Comparison of ENCODE assay signal across 18 mouse cellular contexts in genomic region chr13:75542946-75543327, GRCm38 (mm10).
DNase-seq lines count a peak whose midpoint lies in the region; ATAC-seq and TF ChIP-seq lines count a peak whose summit lies in the region.
"Had no signal": no experiment of that assay in that cellular context is flagged by ENCODE, and none has a peak within 500 bp of the region (broad histone marks: within the 10 kb centered on the region; RNA-seq: fewer than 3 reads in every experiment).

No protein-coding gene starts in this region.

- H3K9me3 ChIP-seq in lung, embryonic 14.5 days (ENCODE audit: low read depth, low read length): no peaks in the 10 kb centered on the region
- no peaks in the 10 kb centered on the region for H3K9me3 ChIP-seq in lung, embryonic 16.5 days (ENCODE audit: control insufficient read depth, low read length)
- H3K9me3 ChIP-seq: embryonic facial prominence, embryonic 10.5 days; embryonic facial prominence, embryonic 12.5 days; forebrain, embryonic 13.5 days; forebrain, embryonic 15.5 days had no signal

- TF ChIP-seq CTCF in gastrocnemius, adult 2 months (IDR thresholded peaks at IDR 0.05): no peak
- no peak for TF ChIP-seq CTCF in lung, embryonic 14.5 days (IDR thresholded peaks at IDR 0.05; ENCODE audit: low read depth)
- no peak for TF ChIP-seq CTCF in lung, adult 2 months (IDR thresholded peaks at IDR 0.05; ENCODE audit: insufficient read depth, low read length)

- H3K27ac ChIP-seq in gastrocnemius, adult 2 months: peak overlapping the region; percentile 38; the same call in 1 of the 2 replicates
- H3K27ac ChIP-seq in lung, embryonic 14.5 days (ENCODE audit: low read depth): no peak overlapping the region
- H3K27ac ChIP-seq in lung, embryonic 16.5 days (ENCODE audit: low read length): peak overlapping the region; percentile 80; the same call in 1 of the 2 replicates
- H3K27ac ChIP-seq: embryonic facial prominence, embryonic 10.5 days; embryonic facial prominence, embryonic 12.5 days; forebrain, embryonic 13.5 days; forebrain, embryonic 15.5 days had no signal

- H3K36me3 ChIP-seq in lung, embryonic 14.5 days (ENCODE audit: insufficient read depth): no peaks in the 10 kb centered on the region
- H3K36me3 ChIP-seq in lung, embryonic 16.5 days (ENCODE audit: control insufficient read depth, insufficient read depth, low read length): no peaks in the 10 kb centered on the region
- H3K36me3 ChIP-seq: embryonic facial prominence, embryonic 10.5 days; embryonic facial prominence, embryonic 12.5 days; forebrain, embryonic 15.5 days had no signal

- no peak overlapping the region for H3K4me3 ChIP-seq in gastrocnemius, adult 2 months
- H3K4me3 ChIP-seq in lung, embryonic 14.5 days (ENCODE audit: low read depth, low read length): no peak overlapping the region
- H3K4me3 ChIP-seq in lung, adult 2 months (replicated peaks; ENCODE audit: extremely low read depth, low read depth, low read length): no peak overlapping the region
- H3K4me3 ChIP-seq in lung, embryonic 16.5 days (ENCODE audit: low read length): no peak overlapping the region
- H3K4me3 ChIP-seq: embryonic facial prominence, embryonic 10.5 days; embryonic facial prominence, embryonic 12.5 days; forebrain, embryonic 13.5 days; forebrain, embryonic 15.5 days had no signal

- DNase-seq in gastrocnemius, adult 2 months: no peak
- DNase-seq in gastrocnemius, postnatal 25 days: no peak
- DNase-seq in lung, embryonic 14.5 days: peak; percentile 66
- no peak for DNase-seq in lung, adult 2 months
- DNase-seq in lung, postnatal 25 days (ENCODE audit: low spot score): no peak
- DNase-seq in lung, postnatal 10 days: peak; percentile 4
- DNase-seq in lung, adult 18-20 months: no peak
- DNase-seq: cerebellum, adult 11 months; cerebellum, adult 18-20 months; cerebellum, adult 8-10 months; cerebellum, adult 9-11 months; cerebellum, postnatal 36 days; embryo, embryonic 11 days had no signal

- no peaks in the 10 kb centered on the region for H3K27me3 ChIP-seq in lung, embryonic 14.5 days (ENCODE audit: insufficient read depth, low read length)
- no peaks in the 10 kb centered on the region for H3K27me3 ChIP-seq in lung, embryonic 16.5 days (ENCODE audit: control insufficient read depth, insufficient read depth, low read depth, low read length)
- H3K27me3 ChIP-seq: embryonic facial prominence, embryonic 12.5 days; forebrain, embryonic 13.5 days; forebrain, embryonic 15.5 days had no signal

- no peak overlapping the region for H3K9ac ChIP-seq in lung, embryonic 14.5 days
- no peak overlapping the region for H3K9ac ChIP-seq in lung, embryonic 16.5 days (ENCODE audit: low read length)
- H3K9ac ChIP-seq: embryonic facial prominence, embryonic 12.5 days; forebrain, embryonic 13.5 days; forebrain, embryonic 15.5 days had no signal

- H3K4me1 ChIP-seq in lung, embryonic 14.5 days (ENCODE audit: insufficient read depth): no peaks in the 10 kb centered on the region
- H3K4me1 ChIP-seq in lung, adult 2 months (ENCODE audit: control insufficient read depth, insufficient read depth, low read length): peaks cover 2% of the 10 kb centered on the region; the same call in 1 of the 2 replicates
- peaks cover 13% of the 10 kb centered on the region for H3K4me1 ChIP-seq in lung, embryonic 16.5 days (replicated peaks; ENCODE audit: control insufficient read depth, insufficient read depth, low read length)
- H3K4me1 ChIP-seq: embryonic facial prominence, embryonic 10.5 days; embryonic facial prominence, embryonic 12.5 days; forebrain, embryonic 13.5 days; forebrain, embryonic 15.5 days had no signal

- ATAC-seq in lung, embryonic 14.5 days (ENCODE audit: insufficient read depth): peak; percentile 87
- ATAC-seq in lung, embryonic 16.5 days (ENCODE audit: low read depth): peak; percentile 89
- ATAC-seq: forebrain, embryonic 13.5 days; forebrain, embryonic 15.5 days had no signal

- intact Hi-C loops in gastrocnemius, adult 2 months (cut with DNase I): loop anchor here (5.0 kb wide), 1 partner anchor 254 kb away; no protein-coding TSS in a partner anchor

- H3K4me2 ChIP-seq in lung, embryonic 14.5 days: no peak overlapping the region
- no peak overlapping the region for H3K4me2 ChIP-seq in lung, embryonic 16.5 days (ENCODE audit: low read depth, low read length)
- H3K4me2 ChIP-seq: embryonic facial prominence, embryonic 12.5 days; forebrain, embryonic 13.5 days; forebrain, embryonic 15.5 days had no signal

- no peak for TF ChIP-seq POLR2A in lung, adult 2 months (IDR thresholded peaks at IDR 0.05; ENCODE audit: borderline replicate concordance, extremely low read depth, low read depth, low read length)

Comparison
In these comparisons a context has a peak if more than half of its experiments do, and no peak if none do; other contexts are left out.
1. DNase-seq: peak in lung, embryonic 14.5 days (single experiment) and lung, postnatal 10 days (single experiment); none in gastrocnemius, adult 2 months (single experiment), gastrocnemius, postnatal 25 days (single experiment), lung, adult 2 months (single experiment), lung, postnatal 25 days (single experiment) and lung, adult 18-20 months (0 of 2).